Mouse (Mus musculus): ENCODE measurements around the gene Olfr1193.
"Not testable (repeated sequence)": the region's sequence is repeated elsewhere in the genome, so short reads cannot be mapped to it uniquely, and the experiment has no call there.

Gene Olfr1193

GRCm38 (mm10) chr2:88675328-88675727, at the start of gene Olfr1193:
Gene Olfr1193 (plus strand): TSS chr2:88675628.
- not testable (repeated sequence) for DNase-seq (ENCODE audit: low read depth)

- not testable (repeated sequence) for DNase-seq (ENCODE audit: low read depth)
Observed at GRCm38 (mm10) chr2:88640242-88640641, 35.2 kb upstream of the Olfr1193 start, which contains the start of gene Olfr1191-ps1. Gene Olfr1191-ps1 (plus strand): TSS chr2:88640542.

GRCm38 (mm10) chr2:88648209-88648608, 27.2 kb upstream of the Olfr1193 start, which contains the start of gene Olfr1192-ps1:
Gene Olfr1192-ps1 (plus strand): TSS chr2:88648509.
- DNase-seq (ENCODE audit: low read depth), result no peak

GRCm38 (mm10) chr2:88689087-88689486, 13.7 kb downstream of the Olfr1193 start, which contains the start of gene Olfr1195:
Gene Olfr1195 (minus strand): TSS chr2:88689187.
- DNase-seq (ENCODE audit: low read depth), result no peak

- DNase-seq (ENCODE audit: low read depth), result no peak
Observed at GRCm38 (mm10) chr2:88704497-88704896, 29.1 kb downstream of the Olfr1193 start, which contains the start of gene Olfr1196. Gene Olfr1196 (minus strand): TSS chr2:88704597.
